Mouse (Mus musculus): ENCODE data around the gene Taok3.

GRCm38 (mm10) chr5:117123102-117123501, 3.2 kb downstream of the Taok3 start:
- no peak for TF ChIP-seq EP300 (IDR thresholded peaks at IDR 0.05; ENCODE audit: insufficient read depth, low read depth, low read length)
- TF ChIP-seq CTCF (IDR thresholded peaks at IDR 0.05) = no peak
